Mouse (Mus musculus) stomach, embryonic 14.5 days (tissue): ENCODE results near the gene Zbtb40. TPM values are rescaled to one million over a fixed set of nuclear protein-coding genes. Genes with fewer than 3 reads are reported as not detected.
A peak's percentile ranks its signal among the peaks of the same experiment; 100 is the strongest.

Experiments
- ATAC-seq: fragments of 200-750 bp; cut with Nextera tagmentation; 2 replicates; pipeline ENCODE4 v1.8.0; 2017; ENCODE audit warnings: low read depth, moderate TSS enrichment; ENCODE audit not compliant: insufficient number of reproducible peaks, insufficient read depth, low FRiP score
- H3K27ac ChIP-seq: fragments of 300-500 bp; sonication (generic); 2 replicates; pipeline ENCODE4 v1.5.1; 2014; ENCODE audit warnings: mild to moderate bottlenecking, low read length, moderate library complexity, mixed read lengths
- H3K27me3 ChIP-seq: fragments of 300-500 bp; sonication (generic); 2 replicates; pipeline ENCODE4 v1.6.1; 2014; ENCODE audit warnings: low read length, control low read depth, mixed read lengths; ENCODE audit not compliant: control insufficient read depth, insufficient read depth
- H3K36me3 ChIP-seq: fragments of 300-500 bp; sonication (generic); 2 replicates; pipeline ENCODE4 v1.6.1; 2014; ENCODE audit warnings: mild to moderate bottlenecking, control low read depth, low read length, moderate library complexity, mixed read lengths; ENCODE audit not compliant: control insufficient read depth, insufficient read depth
- H3K4me1 ChIP-seq: fragments of 300-500 bp; sonication (generic); 2 replicates; pipeline ENCODE4 v1.6.1; 2014; ENCODE audit warnings: low read length, control low read depth, mixed read lengths; ENCODE audit not compliant: control insufficient read depth, insufficient read depth
- H3K4me2 ChIP-seq: fragments of 300-500 bp; sonication (generic); replicated peaks from 2 replicates; pipeline ENCODE4 v1.6.1; 2014; ENCODE audit warnings: low read depth, low read length, control low read depth
- H3K4me3 ChIP-seq: fragments of 300-500 bp; sonication (generic); 2 replicates; pipeline ENCODE4 v1.5.1; 2014; ENCODE audit warnings: low read depth, low read length, control low read depth
- H3K9ac ChIP-seq: fragments of 300-500 bp; sonication (generic); replicated peaks from 2 replicates; pipeline ENCODE4 v1.6.1; 2014; ENCODE audit warnings: low read depth, mild to moderate bottlenecking, control low read depth, low read length, moderate library complexity, mixed read lengths
- H3K9me3 ChIP-seq: fragments of 300-500 bp; sonication (generic); 2 replicates; pipeline ENCODE4 v1.6.1; 2016; ENCODE audit warnings: low read depth, low read length, control low read depth; ENCODE audit not compliant: control insufficient read depth
- WGBS: fragments of 180-500 bp; shearing (Covaris S2); extraction: QIAGEN DNeasy Blood & Tissue Kit; methylation state at CpG from one replicate; pipeline ENCODE4 v1.1.7; 2014; 5-methylcytosine and 5-hydroxymethylcytosine counted together
- polyA plus RNA-seq: library from polyadenylated mRNA; unstranded; fragments of >200 nt; fragmentation: Nextera tagmentation; extraction: Ambion mirVana; gene quantifications from 2 replicates; pipeline ENCODE4 v1.2.1, GENCODE M21; 2014

Gene Zbtb40
- 4.4 and 4.7 TPM in 2 replicates for polyA plus RNA-seq

DNA sequence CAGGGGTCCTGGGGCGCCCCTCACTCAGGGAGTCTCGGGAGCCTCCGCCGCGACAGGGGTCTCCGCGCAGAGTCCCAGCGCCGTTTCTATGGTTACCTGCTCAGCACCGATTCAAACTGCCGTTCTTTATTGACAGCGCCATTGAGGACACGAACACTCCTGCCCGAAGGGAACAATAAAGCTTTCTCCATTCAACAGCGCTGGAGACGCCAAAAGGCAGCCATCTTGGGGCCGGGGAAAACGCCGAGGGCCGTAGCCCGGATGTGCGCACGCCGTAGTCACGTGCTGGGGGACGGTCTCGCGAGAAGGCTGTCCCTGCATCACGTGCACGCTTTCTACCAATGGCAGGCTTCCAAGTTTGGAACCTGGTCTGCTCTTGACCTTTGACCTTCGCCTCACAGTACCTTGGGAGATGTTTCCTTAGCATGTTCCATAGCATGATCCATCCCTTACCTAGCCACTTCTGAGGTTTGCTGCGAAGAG, at the start of gene Zbtb40:
Gene Zbtb40 (minus strand): TSS at position 252 of the 483 bp plus-strand sequence.
- peak within 1 kb of the TSS; percentile 86 for H3K4me3 ChIP-seq
- peaks cover 13% of the 10 kb centered on the region; the same call in 1 of the 2 replicates for H3K4me1 ChIP-seq
- H3K27ac ChIP-seq: no peak within 1 kb of the TSS
- H3K9me3 ChIP-seq: peaks cover 10% of the 10 kb centered on the region; the same call in 1 of the 2 replicates
- under 1% methylated on average over 32 of the region's 32 CpGs for WGBS
- 0 out of 2 replicates have a peak, but pooled peaks cover 4% of the 10 kb centered on the region for H3K27me3 ChIP-seq
- peak within 1 kb of the TSS; percentile 69 for H3K4me2 ChIP-seq
- peak within 1 kb of the TSS; percentile 50 for H3K9ac ChIP-seq
- peak; percentile 96 for ATAC-seq
- H3K36me3 ChIP-seq: no peaks in the 10 kb centered on the region

DNA sequence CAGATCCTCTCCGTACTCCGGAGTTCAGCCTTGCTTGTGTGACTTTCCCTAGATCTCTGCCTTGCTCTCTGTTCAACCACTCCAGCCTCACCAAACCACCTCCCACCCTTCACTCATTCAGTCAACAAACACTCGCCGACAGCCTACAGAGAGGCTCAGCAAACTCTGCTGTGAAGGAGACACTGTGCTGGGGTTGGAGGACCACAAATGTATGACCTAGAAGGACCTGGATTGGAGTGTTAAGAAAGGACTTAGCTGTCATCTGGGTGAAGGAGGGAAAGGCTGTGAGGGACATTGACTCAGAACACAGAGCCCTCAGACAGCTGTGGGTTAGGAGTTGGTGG, 49.4 kb upstream of the Zbtb40 start:
- 30% methylated on average over 4 of the region's 4 CpGs for WGBS
- Histone ChIP-seq H3K4me2 (no peak overlapping the region), H3K27me3 (no peaks in the 10 kb centered on the region), H3K9me3 (no peaks in the 10 kb centered on the region), H3K27ac (no peak overlapping the region), H3K4me3 (no peak overlapping the region), H3K36me3 (no peaks in the 10 kb centered on the region), H3K9ac (no peak overlapping the region), H3K4me1 (no peaks in the 10 kb centered on the region)
- no peak for ATAC-seq

DNA sequence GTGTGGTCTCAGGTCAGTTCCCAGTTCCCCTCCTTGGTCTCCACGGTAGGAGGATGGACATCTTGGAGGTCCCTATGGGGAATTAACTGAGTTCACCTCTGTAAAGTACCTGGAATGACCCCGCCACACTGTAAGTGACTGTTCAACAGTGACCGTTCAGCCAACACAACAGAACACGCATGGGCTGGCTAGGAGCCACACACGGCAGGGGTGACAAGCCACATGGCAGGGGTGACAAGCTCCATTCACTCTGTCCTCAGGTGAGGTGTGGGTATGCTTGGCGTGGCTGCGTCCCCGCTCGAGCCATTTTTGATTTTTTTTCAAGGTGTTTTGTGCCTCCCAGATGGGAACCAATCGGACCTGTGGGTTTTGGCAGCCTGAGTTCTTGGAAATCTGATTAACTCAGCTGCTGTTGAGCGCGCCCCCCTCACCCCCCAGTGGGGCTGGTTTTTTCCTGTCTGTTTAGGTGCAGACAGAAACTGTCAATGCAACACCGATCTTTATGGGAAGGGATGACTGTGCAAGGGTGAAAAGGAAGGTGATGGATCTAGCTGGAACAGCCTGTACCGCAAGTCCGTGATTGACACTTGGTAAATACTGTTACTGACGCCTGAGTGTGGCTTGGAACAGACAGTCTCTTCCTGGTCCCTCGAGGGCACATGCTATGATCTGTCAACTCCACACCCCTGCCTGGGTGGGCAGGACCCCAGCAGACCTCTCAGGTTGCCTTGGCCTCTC, 48.8 kb upstream of the Zbtb40 start:
- Histone ChIP-seq H3K4me1 (no peaks in the 10 kb centered on the region), H3K4me3 (no peak overlapping the region), H3K9me3 (no peaks in the 10 kb centered on the region), H3K27me3 (no peaks in the 10 kb centered on the region), H3K4me2 (no peak overlapping the region), H3K9ac (no peak overlapping the region), H3K27ac (no peak overlapping the region), H3K36me3 (no peaks in the 10 kb centered on the region)
- WGBS: 63% methylated on average over 17 of the region's 17 CpGs
- ATAC-seq: no peak; the same call in 1 of the 2 replicates

DNA sequence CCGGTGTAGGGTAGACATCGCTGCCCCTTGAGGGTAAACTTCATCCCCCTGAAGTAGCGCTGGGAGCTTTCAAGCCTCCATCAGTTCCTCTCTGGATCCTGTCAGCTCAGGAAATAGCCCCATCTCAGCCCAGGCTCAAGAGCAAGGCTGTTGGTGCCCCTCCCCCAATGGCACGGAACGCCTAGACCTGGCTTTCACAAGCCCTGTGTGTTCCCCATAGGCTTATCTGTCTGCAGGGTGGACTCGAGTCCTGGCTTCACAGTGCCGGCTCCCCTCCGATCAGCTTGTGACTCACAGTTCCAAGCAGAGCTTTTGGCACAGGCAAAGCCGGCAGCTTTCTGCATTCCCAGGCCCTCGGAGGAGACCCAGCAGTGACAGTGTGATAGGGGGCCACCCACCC, 47.8 kb upstream of the Zbtb40 start:
- ATAC-seq: no peak
- 45% methylated on average over 10 of the region's 10 CpGs for WGBS

DNA sequence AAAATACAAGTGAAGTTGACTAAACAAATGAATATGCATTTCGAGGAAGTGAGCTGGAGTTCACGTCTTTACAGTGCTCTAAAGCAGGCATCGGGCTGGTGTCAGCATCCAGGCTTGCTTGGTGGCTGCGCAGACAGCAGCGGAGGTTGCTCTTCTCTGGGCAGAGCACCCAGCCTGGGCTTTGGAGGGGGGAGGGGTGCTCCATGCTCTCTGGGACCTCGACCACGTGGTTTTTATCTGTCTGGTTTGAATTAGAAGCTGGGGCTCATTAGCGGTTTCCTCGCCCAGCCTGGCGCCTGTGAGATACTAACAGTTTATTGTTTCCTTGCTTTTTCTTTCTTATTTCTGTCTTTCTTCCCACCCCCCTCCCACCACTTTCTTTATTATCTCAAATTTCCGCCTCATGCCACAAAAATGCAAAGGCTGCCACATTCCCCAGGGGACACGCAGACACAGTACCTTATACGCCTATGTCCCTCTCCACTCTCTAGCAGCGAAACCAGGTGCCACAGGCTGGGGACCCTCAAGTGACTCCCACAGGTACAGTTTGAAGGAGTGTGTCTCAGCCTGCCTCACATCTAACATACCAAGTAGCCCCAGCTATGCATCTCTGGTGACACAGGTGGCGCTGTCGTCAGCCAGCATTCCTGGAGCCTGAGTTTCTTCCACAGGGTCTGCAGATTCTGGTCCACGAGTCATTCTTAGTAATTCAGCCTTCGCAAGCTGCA, 36.6 kb upstream of the Zbtb40 start:
- H3K27me3 ChIP-seq: no peaks in the 10 kb centered on the region
- H3K27ac ChIP-seq: no peak overlapping the region
- H3K4me3 ChIP-seq: no peak overlapping the region
- no peak overlapping the region for H3K9ac ChIP-seq
- ATAC-seq: no peak
- no peak overlapping the region for H3K4me2 ChIP-seq
- WGBS: 45% methylated on average over 18 of the region's 18 CpGs
- no peaks in the 10 kb centered on the region for H3K9me3 ChIP-seq
- H3K4me1 ChIP-seq: 0 out of 2 replicates have a peak, but pooled peaks cover 3% of the 10 kb centered on the region
- no peaks in the 10 kb centered on the region for H3K36me3 ChIP-seq

More for the DNA sequence above, 47.8 kb upstream of the Zbtb40 start:
- no peak overlapping the region for H3K4me2 ChIP-seq
- no peaks in the 10 kb centered on the region for H3K36me3 ChIP-seq
- no peak overlapping the region for H3K9ac ChIP-seq
- H3K4me3 ChIP-seq: no peak overlapping the region
- no peaks in the 10 kb centered on the region for H3K9me3 ChIP-seq
- no peak overlapping the region for H3K27ac ChIP-seq
- H3K4me1 ChIP-seq: no peaks in the 10 kb centered on the region
- no peaks in the 10 kb centered on the region for H3K27me3 ChIP-seq

DNA sequence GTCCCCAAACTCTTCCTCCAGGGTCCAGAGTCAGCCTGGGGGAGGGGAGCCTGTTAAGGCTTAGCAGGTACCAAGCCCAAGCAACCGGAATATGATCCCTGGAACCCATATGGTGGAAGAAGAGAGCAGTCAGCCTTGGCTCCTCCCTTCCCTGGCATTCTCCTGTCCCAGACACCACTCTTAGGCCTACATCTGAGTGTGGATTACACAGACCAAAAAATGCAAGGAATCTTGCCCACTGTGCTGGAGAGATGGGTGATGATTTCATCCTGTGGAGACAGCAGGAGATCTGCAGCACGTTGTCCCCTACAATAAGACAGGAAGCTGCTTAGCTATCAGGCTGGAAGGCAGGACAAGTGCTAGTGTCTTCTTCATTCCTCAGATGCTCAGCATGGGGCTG, 34.3 kb upstream of the Zbtb40 start:
- WGBS: 48% methylated on average over 2 of the region's 2 CpGs

DNA sequence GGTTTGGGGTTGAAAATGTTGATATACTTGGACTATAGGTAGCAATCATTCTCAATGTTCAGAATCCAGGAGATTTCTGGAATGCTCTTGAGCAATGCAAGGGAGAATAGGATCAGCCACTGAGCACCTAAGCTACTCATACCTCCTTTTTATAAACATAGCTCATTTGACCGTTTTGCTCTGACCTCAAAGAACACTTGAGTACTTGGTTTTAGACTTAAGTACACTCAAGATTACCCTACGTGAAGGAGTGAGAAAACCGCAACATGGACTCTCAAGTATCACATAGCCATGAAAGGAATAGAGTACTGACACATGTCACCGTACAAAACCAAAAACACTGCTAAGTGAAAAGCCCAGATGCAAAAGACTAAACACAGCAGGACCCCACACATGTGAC, 32.8 kb upstream of the Zbtb40 start:
- Histone ChIP-seq H3K27me3 (no peaks in the 10 kb centered on the region), H3K4me1 (0 out of 2 replicates have a peak, but pooled peaks cover 3% of the 10 kb centered on the region)
- 86% methylated on average over 4 of the region's 4 CpGs for WGBS

More for the DNA sequence above, 34.3 kb upstream of the Zbtb40 start:
- Histone ChIP-seq H3K27ac (no peak overlapping the region), H3K9ac (no peak overlapping the region), H3K27me3 (no peaks in the 10 kb centered on the region), H3K36me3 (no peaks in the 10 kb centered on the region), H3K9me3 (no peaks in the 10 kb centered on the region), H3K4me1 (0 out of 2 replicates have a peak, but pooled peaks cover 3% of the 10 kb centered on the region), H3K4me3 (no peak overlapping the region), H3K4me2 (no peak overlapping the region)
- no peak for ATAC-seq

DNA sequence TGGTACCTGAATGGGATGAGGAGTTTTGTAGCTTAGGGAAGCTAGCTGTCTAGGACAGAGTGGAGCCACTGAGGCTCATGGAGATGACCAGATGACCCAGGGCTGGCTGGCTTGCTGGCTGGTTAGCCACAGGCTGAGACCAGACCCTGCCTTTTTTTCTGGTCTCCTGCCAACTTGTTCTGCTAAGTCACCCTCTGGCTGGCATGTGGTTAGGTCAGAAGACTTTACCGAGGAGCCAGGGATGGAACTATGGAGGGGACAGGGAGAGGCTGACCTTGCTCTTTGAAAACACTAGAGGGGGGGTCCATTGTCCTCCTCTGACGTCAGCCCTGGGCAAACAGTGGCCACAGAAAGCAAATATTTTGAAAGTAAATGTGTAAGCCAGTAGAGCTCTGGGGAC, 28.6 kb upstream of the Zbtb40 start:
- ATAC-seq: peak; percentile 57; the same call in 1 of the 2 replicates
- no peaks in the 10 kb centered on the region for H3K27me3 ChIP-seq
- no peak overlapping the region for H3K27ac ChIP-seq
- no peaks in the 10 kb centered on the region for H3K4me1 ChIP-seq
- no peak overlapping the region for H3K9ac ChIP-seq
- 34% methylated on average over 2 of the region's 2 CpGs for WGBS
- no peak overlapping the region for H3K4me2 ChIP-seq
- H3K36me3 ChIP-seq: no peaks in the 10 kb centered on the region
- no peak overlapping the region for H3K4me3 ChIP-seq
- H3K9me3 ChIP-seq: no peaks in the 10 kb centered on the region

More for the DNA sequence above, 32.8 kb upstream of the Zbtb40 start:
- no peak for ATAC-seq
- H3K36me3 ChIP-seq: no peaks in the 10 kb centered on the region
- no peak overlapping the region for H3K27ac ChIP-seq
- H3K4me2 ChIP-seq: no peak overlapping the region
- no peak overlapping the region for H3K4me3 ChIP-seq
- H3K9me3 ChIP-seq: no peaks in the 10 kb centered on the region
- no peak overlapping the region for H3K9ac ChIP-seq
